8 mouse cellular contexts compared by ENCODE assay signal in genomic region chr5:112275021-112275804, GRCm38 (mm10). TPM values are rescaled to one million over a fixed set of nuclear protein-coding genes. Genes with fewer than 3 reads are reported as not detected.
DNase-seq lines count a peak whose midpoint lies in the region; ATAC-seq and TF ChIP-seq lines count a peak whose summit lies in the region.

No protein-coding gene starts in this region.

- WGBS in kidney, embryonic 14.5 days = 31% methylated on average over 4 of the region's 4 CpGs
- WGBS in kidney, adult 2 months = 15% methylated on average over 4 of the region's 4 CpGs
- WGBS in hindbrain, embryonic 15.5 days = 61% methylated on average over 4 of the region's 4 CpGs
- 51% methylated on average over 4 of the region's 4 CpGs for WGBS in midbrain, embryonic 15.5 days

- no peak overlapping the region for H3K27ac ChIP-seq in kidney, embryonic 14.5 days (ENCODE audit: low read depth, low read length)
- H3K27ac ChIP-seq in kidney, adult 2 months (ENCODE audit: insufficient read depth, low read depth, low read length) = no peak overlapping the region
- H3K27ac ChIP-seq in hindbrain, embryonic 15.5 days (replicated peaks) = peak overlapping the region; percentile 83; the same call in 1 of the 2 replicates
- peak overlapping the region; percentile 85; the same call in 1 of the 2 replicates for H3K27ac ChIP-seq in midbrain, embryonic 15.5 days

- no peak for TF ChIP-seq POLR2A in kidney, adult 2 months (IDR thresholded peaks at IDR 0.05; ENCODE audit: low read depth, low read length)

- peaks cover 38% of the 10 kb centered on the region; the same call in 1 of the 2 replicates for H3K4me1 ChIP-seq in kidney, embryonic 14.5 days (ENCODE audit: control insufficient read depth, insufficient read depth, low read length)
- H3K4me1 ChIP-seq in kidney, adult 2 months (ENCODE audit: control insufficient read depth, insufficient read depth, low read length) = peaks cover 3% of the 10 kb centered on the region; the same call in 1 of the 2 replicates
- H3K4me1 ChIP-seq in hindbrain, embryonic 15.5 days (replicated peaks) = peaks cover 32% of the 10 kb centered on the region
- peaks cover 30% of the 10 kb centered on the region for H3K4me1 ChIP-seq in midbrain, embryonic 15.5 days

- peak overlapping the region; percentile 60; the same call in 1 of the 2 replicates for H3K4me2 ChIP-seq in kidney, embryonic 14.5 days (replicated peaks; ENCODE audit: low read depth, low read length)
- H3K4me2 ChIP-seq in hindbrain, embryonic 15.5 days = peak overlapping the region; percentile 85
- peak overlapping the region; percentile 95 for H3K4me2 ChIP-seq in midbrain, embryonic 15.5 days

- no peaks in the 10 kb centered on the region for H3K9me3 ChIP-seq in kidney, embryonic 14.5 days (ENCODE audit: control insufficient read depth, low read length)
- H3K9me3 ChIP-seq in hindbrain, embryonic 15.5 days = no peaks in the 10 kb centered on the region
- no peaks in the 10 kb centered on the region for H3K9me3 ChIP-seq in midbrain, embryonic 15.5 days

- no peak for DNase-seq in kidney, adult 2 months
- peak; percentile 40 for DNase-seq in NIH3T3 (ENCODE audit: low read depth)
- no peak for DNase-seq in embryo, embryonic 10.5 days (ENCODE audit: low spot score)
- DNase-seq in urinary bladder, postnatal 10 days (ENCODE audit: low spot score) = no peak
- no peak for DNase-seq in layer of hippocampus, adult 9-10 months (ENCODE audit: low spot score)

- H3K9ac ChIP-seq in kidney, embryonic 14.5 days (ENCODE audit: low read depth, low read length) = peak overlapping the region; percentile 23; the same call in 1 of the 2 replicates
- no peak overlapping the region; the same call in 1 of the 2 replicates for H3K9ac ChIP-seq in hindbrain, embryonic 15.5 days
- 0 out of 2 replicates have a peak overlapping the region, but pooled peaks have one; percentile 59 for H3K9ac ChIP-seq in midbrain, embryonic 15.5 days

- no peak for ATAC-seq in kidney, embryonic 14.5 days (ENCODE audit: low FRiP score, low TSS enrichment)
- no peak for ATAC-seq in hindbrain, embryonic 15.5 days (ENCODE audit: low FRiP score, low read depth)
- ATAC-seq in midbrain, embryonic 15.5 days (replicated peaks) = no peak

- no peak for TF ChIP-seq CTCF in kidney, adult 2 months (conservative IDR thresholded peaks at IDR 0.05; ENCODE audit: insufficient read depth, insufficient read length, low read depth, low read length)

- H3K4me3 ChIP-seq in kidney, embryonic 14.5 days (ENCODE audit: low read length) = peak overlapping the region; percentile 55; the same call in 1 of the 2 replicates
- H3K4me3 ChIP-seq in kidney, adult 2 months (ENCODE audit: insufficient read depth, low read depth, low read length) = no peak overlapping the region
- peak overlapping the region; percentile 52; the same call in 1 of the 2 replicates for H3K4me3 ChIP-seq in hindbrain, embryonic 15.5 days
- peak overlapping the region; percentile 80 for H3K4me3 ChIP-seq in midbrain, embryonic 15.5 days

- no peaks in the 10 kb centered on the region for H3K27me3 ChIP-seq in kidney, embryonic 14.5 days (ENCODE audit: control insufficient read depth, insufficient read depth, low read length)
- no peaks in the 10 kb centered on the region for H3K27me3 ChIP-seq in kidney, adult 2 months (replicated peaks; ENCODE audit: control insufficient read depth, insufficient read depth, low read length)
- no peaks in the 10 kb centered on the region for H3K27me3 ChIP-seq in hindbrain, embryonic 15.5 days
- H3K27me3 ChIP-seq in midbrain, embryonic 15.5 days (replicated peaks) = no peaks in the 10 kb centered on the region

- no peaks in the 10 kb centered on the region for H3K36me3 ChIP-seq in kidney, embryonic 14.5 days (ENCODE audit: control insufficient read depth, insufficient read depth, low read length)
- no peaks in the 10 kb centered on the region for H3K36me3 ChIP-seq in kidney, adult 2 months (ENCODE audit: control insufficient read depth, insufficient read depth, low read length)
- no peaks in the 10 kb centered on the region for H3K36me3 ChIP-seq in hindbrain, embryonic 15.5 days
- no peaks in the 10 kb centered on the region for H3K36me3 ChIP-seq in midbrain, embryonic 15.5 days (replicated peaks)

RNA-seq across cellular contexts. Expression of gene Tpst2, which starts 1.3 kb away (rescaled TPM):
- polyA plus RNA-seq in kidney, embryonic 14.5 days (2014; fragmentation: Nextera tagmentation; extraction: Ambion mirVana) = 39.9 and 50.3 TPM in 2 replicates
- polyA plus RNA-seq in kidney, adult 2 months (2012; rRNA removed) = 37.6 and 42.0 TPM in 2 replicates
- polyA plus RNA-seq in hindbrain, embryonic 15.5 days (2015; fragmentation: Nextera tagmentation; extraction: Ambion mirVana) = 28.5 and 31.8 TPM in 2 replicates
- polyA plus RNA-seq in midbrain, embryonic 15.5 days (2015; fragmentation: Nextera tagmentation; extraction: Ambion mirVana) = 29.4 and 33.7 TPM in 2 replicates

RNA-seq across cellular contexts. Expression of gene Crybb1, which starts 19.6 kb away (rescaled TPM):
- 0.83 and 1.0 TPM in 2 replicates for polyA plus RNA-seq in kidney, embryonic 14.5 days (2014; fragmentation: Nextera tagmentation; extraction: Ambion mirVana)
- 0.14 TPM in 1 of 2 replicates, not detected in the other for polyA plus RNA-seq in kidney, adult 2 months (2012; rRNA removed)
- 3.9 and 5.3 TPM in 2 replicates for polyA plus RNA-seq in hindbrain, embryonic 15.5 days (2015; fragmentation: Nextera tagmentation; extraction: Ambion mirVana)
- 4.3 and 4.8 TPM in 2 replicates for polyA plus RNA-seq in midbrain, embryonic 15.5 days (2015; fragmentation: Nextera tagmentation; extraction: Ambion mirVana)

RNA-seq across cellular contexts. Expression of gene Cryba4, which starts 22.9 kb away (rescaled TPM):
- polyA plus RNA-seq in kidney, embryonic 14.5 days (2014; fragmentation: Nextera tagmentation; extraction: Ambion mirVana) = 0.83 and 1.4 TPM in 2 replicates
- polyA plus RNA-seq in kidney, adult 2 months (2012; rRNA removed) = 0.35 TPM in 1 of 2 replicates, not detected in the other
- polyA plus RNA-seq in hindbrain, embryonic 15.5 days (2015; fragmentation: Nextera tagmentation; extraction: Ambion mirVana) = 1.4 and 1.5 TPM in 2 replicates
- 0.93 and 1.4 TPM in 2 replicates for polyA plus RNA-seq in midbrain, embryonic 15.5 days (2015; fragmentation: Nextera tagmentation; extraction: Ambion mirVana)

RNA-seq across cellular contexts. Expression of gene Tfip11, which starts 50.9 kb away (rescaled TPM):
- 15.7 and 22.3 TPM in 2 replicates for polyA plus RNA-seq in kidney, embryonic 14.5 days (2014; fragmentation: Nextera tagmentation; extraction: Ambion mirVana)
- polyA plus RNA-seq in kidney, adult 2 months (2012; rRNA removed) = 26.7 and 29.1 TPM in 2 replicates
- 30.9 and 31.0 TPM in 2 replicates for polyA plus RNA-seq in hindbrain, embryonic 15.5 days (2015; fragmentation: Nextera tagmentation; extraction: Ambion mirVana)
- 35.7 and 38.2 TPM in 2 replicates for polyA plus RNA-seq in midbrain, embryonic 15.5 days (2015; fragmentation: Nextera tagmentation; extraction: Ambion mirVana)

Comparison
In these comparisons a context has a peak if more than half of its experiments do, and no peak if none do; other contexts are left out.
1. H3K27ac ChIP-seq: peak in hindbrain, embryonic 15.5 days (single experiment) and midbrain, embryonic 15.5 days (single experiment); none in kidney, embryonic 14.5 days (single experiment) and kidney, adult 2 months (single experiment).
2. Peak in every context shown above with its lines, with median percentiles within 50 percentile points of each other: H3K4me2 ChIP-seq.